Mouse (Mus musculus): ENCODE data around the gene B3gat3. TPM values are rescaled to one million over a fixed set of nuclear protein-coding genes. Genes with fewer than 3 reads are reported as not detected.

Gene B3gat3
- polyA plus RNA-seq, 1 experiment from 2014 or later: 88.7 TPM

GRCm38 (mm10) chr19:8908531-8908930 lies 11.6 kb upstream of the B3gat3 start:
- H3K4me2 ChIP-seq: no peak overlapping the region
- no peak for ATAC-seq (ENCODE audit: low read depth)
- no peaks in the 10 kb centered on the region for H3K4me1 ChIP-seq (replicated peaks)
- no peak overlapping the region for H3K27ac ChIP-seq (replicated peaks)
- no peak overlapping the region for H3K4me3 ChIP-seq
- no peaks in the 10 kb centered on the region for H3K27me3 ChIP-seq
- no peak overlapping the region for H3K9ac ChIP-seq
- peaks cover 97% of the 10 kb centered on the region for H3K36me3 ChIP-seq
- no peaks in the 10 kb centered on the region for H3K9me3 ChIP-seq
- WGBS: 90% methylated on average over 6 of the region's 6 CpGs

GRCm38 (mm10) chr19:8911810-8912209 lies 8.4 kb upstream of the B3gat3 start:
- Histone ChIP-seq H3K27me3 (no peaks in the 10 kb centered on the region), H3K9me3 (no peaks in the 10 kb centered on the region), H3K9ac (no peak overlapping the region), H3K36me3 (peaks cover 100% of the 10 kb centered on the region), H3K4me3 (no peak overlapping the region), H3K4me1 (replicated peaks) (no peaks in the 10 kb centered on the region), H3K4me2 (no peak overlapping the region), H3K27ac (replicated peaks) (no peak overlapping the region)
- 93% methylated on average over 5 of the region's 5 CpGs for WGBS
- ATAC-seq (ENCODE audit: low read depth): no peak

GRCm38 (mm10) chr19:8914212-8914611 lies 6.0 kb upstream of the B3gat3 start:
- H3K27ac ChIP-seq (replicated peaks): no peak overlapping the region
- no peaks in the 10 kb centered on the region for H3K4me1 ChIP-seq (replicated peaks)
- H3K4me2 ChIP-seq: no peak overlapping the region
- H3K4me3 ChIP-seq: no peak overlapping the region
- no peaks in the 10 kb centered on the region for H3K27me3 ChIP-seq
- no peak overlapping the region for H3K9ac ChIP-seq
- H3K9me3 ChIP-seq: no peaks in the 10 kb centered on the region
- H3K36me3 ChIP-seq: peaks cover 80% of the 10 kb centered on the region
- no peak for ATAC-seq (ENCODE audit: low read depth)
- WGBS: 93% methylated on average over 3 of the region's 3 CpGs

GRCm38 (mm10) chr19:8919000-8919399 lies 1.2 kb upstream of the B3gat3 start:
- Histone ChIP-seq H3K27me3 (no peaks in the 10 kb centered on the region), H3K9ac (no peak overlapping the region), H3K4me3 (no peak overlapping the region), H3K4me1 (replicated peaks) (peaks cover 20% of the 10 kb centered on the region), H3K36me3 (peaks cover 41% of the 10 kb centered on the region), H3K27ac (replicated peaks) (no peak overlapping the region), H3K9me3 (no peaks in the 10 kb centered on the region), H3K4me2 (no peak overlapping the region)
- WGBS: 93% methylated on average over 3 of the region's 3 CpGs
- ATAC-seq (ENCODE audit: low read depth): no peak

- H3K9me3 ChIP-seq: no peaks in the 10 kb centered on the region
- WGBS: 49% methylated on average over 6 of the region's 6 CpGs
- ATAC-seq (ENCODE audit: low read depth): peak; percentile 12; the same call in 1 of the 2 replicates
Observed at GRCm38 (mm10) chr19:8919684-8920072, 496 bp upstream of the B3gat3 start.

GRCm38 (mm10) chr19:8920836-8921291 lies 690 bp downstream of the B3gat3 start:
- WGBS: 2% methylated on average over 6 of the region's 6 CpGs
- no peaks in the 10 kb centered on the region for H3K27me3 ChIP-seq
- peak overlapping the region; percentile 87 for H3K27ac ChIP-seq (replicated peaks)
- H3K36me3 ChIP-seq: peaks cover 30% of the 10 kb centered on the region
- H3K9me3 ChIP-seq: no peaks in the 10 kb centered on the region
- H3K4me3 ChIP-seq: peak overlapping the region; percentile 84
- peak overlapping the region; percentile 81 for H3K9ac ChIP-seq
- peak overlapping the region; percentile 85 for H3K4me2 ChIP-seq
- peaks cover 20% of the 10 kb centered on the region for H3K4me1 ChIP-seq (replicated peaks)
- peak; percentile 23; the same call in 1 of the 2 replicates for ATAC-seq (ENCODE audit: low read depth)

More at GRCm38 (mm10) chr19:8919684-8920072, 496 bp upstream of the B3gat3 start:
- Histone ChIP-seq H3K9ac (peak overlapping the region; percentile 81; the same call in 1 of the 2 replicates), H3K27ac (replicated peaks) (peak overlapping the region; percentile 87), H3K36me3 (peaks cover 34% of the 10 kb centered on the region), H3K27me3 (no peaks in the 10 kb centered on the region), H3K4me2 (peak overlapping the region; percentile 85), H3K4me3 (peak overlapping the region; percentile 84), H3K4me1 (replicated peaks) (peaks cover 20% of the 10 kb centered on the region)

GRCm38 (mm10) chr19:8921741-8922140 lies 1.6 kb downstream of the B3gat3 start:
- Histone ChIP-seq H3K9me3 (no peaks in the 10 kb centered on the region), H3K27ac (replicated peaks) (no peak overlapping the region), H3K9ac (peak overlapping the region; percentile 81), H3K4me1 (replicated peaks) (peaks cover 20% of the 10 kb centered on the region), H3K4me2 (peak overlapping the region; percentile 85), H3K36me3 (peaks cover 30% of the 10 kb centered on the region), H3K4me3 (no peak overlapping the region), H3K27me3 (no peaks in the 10 kb centered on the region)
- WGBS: 87% methylated on average over 9 of the region's 9 CpGs
- ATAC-seq (ENCODE audit: low read depth): no peak

- no peak for ATAC-seq (ENCODE audit: low read depth)
- Histone ChIP-seq H3K27ac (replicated peaks) (no peak overlapping the region), H3K4me2 (no peak overlapping the region), H3K9ac (no peak overlapping the region), H3K9me3 (no peaks in the 10 kb centered on the region), H3K36me3 (peaks cover 37% of the 10 kb centered on the region), H3K4me1 (replicated peaks) (peaks cover 27% of the 10 kb centered on the region), H3K27me3 (no peaks in the 10 kb centered on the region), H3K4me3 (no peak overlapping the region)
- WGBS: 94% methylated on average over 2 of the region's 2 CpGs
Observed at GRCm38 (mm10) chr19:8926766-8927165, 6.6 kb downstream of the B3gat3 start.

- Histone ChIP-seq H3K9me3 (no peaks in the 10 kb centered on the region), H3K27ac (replicated peaks) (no peak overlapping the region), H3K4me2 (no peak overlapping the region), H3K27me3 (no peaks in the 10 kb centered on the region), H3K4me1 (replicated peaks) (peaks cover 23% of the 10 kb centered on the region), H3K36me3 (peaks cover 34% of the 10 kb centered on the region), H3K4me3 (no peak overlapping the region), H3K9ac (no peak overlapping the region)
- 86% methylated on average over 12 of the region's 12 CpGs for WGBS
- no peak for ATAC-seq (ENCODE audit: low read depth)
Observed at GRCm38 (mm10) chr19:8927891-8928525, 7.8 kb downstream of the B3gat3 start.

- Histone ChIP-seq H3K4me2 (peak overlapping the region; percentile 71), H3K27me3 (no peaks in the 10 kb centered on the region), H3K4me1 (replicated peaks) (peaks cover 23% of the 10 kb centered on the region), H3K9ac (peak overlapping the region; percentile 79), H3K27ac (replicated peaks) (peak overlapping the region; percentile 54; the same call in 1 of the 2 replicates), H3K9me3 (no peaks in the 10 kb centered on the region), H3K36me3 (peaks cover 28% of the 10 kb centered on the region), H3K4me3 (peak overlapping the region; percentile 54)
- 18% methylated on average over 16 of the region's 16 CpGs for WGBS
- ATAC-seq (ENCODE audit: low read depth): peak; percentile 44; the same call in 1 of the 2 replicates
Observed at GRCm38 (mm10) chr19:8928689-8929223, 8.6 kb downstream of the B3gat3 start.

GRCm38 (mm10) chr19:8929224-8930088 lies 9.3 kb downstream of the B3gat3 start, which contains the start of the genes Rom1 and Eml3:
Gene Rom1 (minus strand): TSS chr19:8929356.
Gene Eml3 (plus strand): TSS chr19:8929552.
- Histone ChIP-seq H3K9ac (peak within 1 kb of the TSS; percentile 79), H3K36me3 (peaks cover 28% of the 10 kb centered on the region), H3K27ac (replicated peaks) (peak within 1 kb of the TSS; percentile 54; the same call in 1 of the 2 replicates), H3K9me3 (no peaks in the 10 kb centered on the region), H3K4me2 (peak within 1 kb of the TSS; percentile 71), H3K4me1 (replicated peaks) (peaks cover 23% of the 10 kb centered on the region), H3K4me3 (peak within 1 kb of the TSS; percentile 54), H3K27me3 (no peaks in the 10 kb centered on the region)
- WGBS: under 1% methylated on average over 73 of the region's 74 CpGs
- ATAC-seq (ENCODE audit: low read depth): peak; percentile 68

- peaks cover 28% of the 10 kb centered on the region for H3K36me3 ChIP-seq
- 14% methylated on average over 11 of the region's 11 CpGs for WGBS
- peaks cover 23% of the 10 kb centered on the region for H3K4me1 ChIP-seq (replicated peaks)
- ATAC-seq (ENCODE audit: low read depth): no peak
- no peaks in the 10 kb centered on the region for H3K27me3 ChIP-seq
- H3K4me3 ChIP-seq: peak overlapping the region; percentile 54
- peak overlapping the region; percentile 79 for H3K9ac ChIP-seq
- H3K9me3 ChIP-seq: no peaks in the 10 kb centered on the region
- 0 out of 2 replicates have a peak overlapping the region, but pooled peaks have one; percentile 28 for H3K27ac ChIP-seq (replicated peaks)
- peak overlapping the region; percentile 71 for H3K4me2 ChIP-seq
Observed at GRCm38 (mm10) chr19:8930117-8930516, 9.9 kb downstream of the B3gat3 start.

Measured in neural tube, embryonic 13.5 days (tissue).